Mouse (Mus musculus): ENCODE data around the gene Pou2f3.

DNA sequence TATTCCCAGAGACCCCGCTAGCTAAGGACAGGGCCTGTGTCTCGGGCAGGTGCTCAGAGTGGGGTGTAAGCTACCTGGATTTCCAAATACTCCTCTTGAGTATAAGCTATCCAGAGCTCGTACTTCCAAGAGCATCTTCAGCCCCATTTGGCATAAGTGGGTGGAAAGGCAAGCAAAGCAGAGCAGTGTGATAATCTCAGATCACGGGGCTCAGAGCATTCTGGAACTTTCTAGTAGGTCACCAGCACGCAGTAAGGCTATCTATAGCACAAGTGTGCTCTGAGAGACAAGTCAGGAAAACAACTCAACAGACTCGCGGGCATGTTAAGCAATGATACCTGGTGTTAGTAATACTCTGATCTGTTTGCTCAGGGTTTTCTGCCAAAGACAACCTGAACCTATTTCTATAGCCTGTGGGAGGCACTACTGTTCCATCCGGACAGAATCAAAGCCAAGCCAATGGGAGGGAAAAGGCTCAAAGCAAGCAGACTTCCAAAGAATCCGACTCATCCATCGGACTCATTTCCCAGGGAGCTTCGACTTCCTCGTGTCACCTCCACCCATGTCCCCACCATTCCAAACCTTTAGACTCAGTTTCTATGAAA, 65.9 kb downstream of the Pou2f3 start:
- TF ChIP-seq POLR2A (IDR thresholded peaks at IDR 0.05; ENCODE audit: extremely low read depth, insufficient read depth, low read length) = no peak
- peak; percentile 24; the same call in 1 of the 2 replicates for TF ChIP-seq CTCF (IDR thresholded peaks at IDR 0.05; ENCODE audit: extremely low read depth, insufficient read depth, low read length)
